Mouse (Mus musculus) inflammation-experienced regulatory T-cells, adult 6 months (primary cell): ENCODE measurements around the gene Gramd4. TPM values are rescaled to one million over a fixed set of nuclear protein-coding genes. Genes with fewer than 3 reads are reported as not detected.
A peak's percentile ranks its signal among the peaks of the same experiment; 100 is the strongest.
"Not testable (repeated sequence)": the region's sequence is repeated elsewhere in the genome, so short reads cannot be mapped to it uniquely, and the experiment has no call there.

Experiments
- ATAC-seq: one replicate; pipeline ENCODE4 v1.8.0; 2017
- polyA plus RNA-seq, 3 experiments: library from polyadenylated mRNA; unstranded; fragments of 100-300 nt; shearing (Covaris generic); gene quantifications; one replicate each; pipeline ENCODE4 v1.2.1; 2017

Gramd4 gene
- polyA plus RNA-seq, 3 experiments from 2014 or later = 13.4 to 26.0 (median 22.9) TPM

GRCm38 (mm10) chr15:86119186-86119585, 61.7 kb downstream of the Gramd4 start:
- ATAC-seq = no peak

GRCm38 (mm10) chr15:86122261-86122949, 64.9 kb downstream of the Gramd4 start:
- ATAC-seq = no peak

- ATAC-seq = no peak
These were observed 65.9 kb downstream of the Gramd4 start for GRCm38 (mm10) chr15:86123409-86123808.

- peak; percentile 69 for ATAC-seq
These were observed 66.9 kb downstream of the Gramd4 start for GRCm38 (mm10) chr15:86124359-86124758.

- no peak for ATAC-seq
These were observed 71.5 kb downstream of the Gramd4 start for GRCm38 (mm10) chr15:86129036-86129435.

GRCm38 (mm10) chr15:86130657-86131056, 73.2 kb downstream of the Gramd4 start:
- ATAC-seq = no peak

- ATAC-seq = peak; percentile 66
These were observed 77.7 kb downstream of the Gramd4 start for GRCm38 (mm10) chr15:86134941-86135783.

- no peak for ATAC-seq
These were observed 80.1 kb downstream of the Gramd4 start for GRCm38 (mm10) chr15:86137638-86138037.

- no peak for ATAC-seq
These were observed 82.8 kb downstream of the Gramd4 start for GRCm38 (mm10) chr15:86140323-86140722.

GRCm38 (mm10) chr15:86144577-86144976, 87.1 kb downstream of the Gramd4 start:
- no peak for ATAC-seq

- ATAC-seq = no peak
These were observed 87.6 kb downstream of the Gramd4 start for GRCm38 (mm10) chr15:86145046-86145445.

GRCm38 (mm10) chr15:86146922-86147321, 89.4 kb downstream of the Gramd4 start:
- ATAC-seq = no peak

- ATAC-seq = no peak
These were observed 93.1 kb downstream of the Gramd4 start for GRCm38 (mm10) chr15:86150593-86150992.

GRCm38 (mm10) chr15:86153481-86153960, 96.0 kb downstream of the Gramd4 start:
- ATAC-seq = no peak

GRCm38 (mm10) chr15:86156492-86156891, 99.0 kb downstream of the Gramd4 start:
- no peak for ATAC-seq

GRCm38 (mm10) chr15:86159093-86159492, 101.6 kb downstream of the Gramd4 start:
- no peak for ATAC-seq

GRCm38 (mm10) chr15:86159719-86160118, 102.2 kb downstream of the Gramd4 start:
- ATAC-seq = no peak

- no peak for ATAC-seq
These were observed 103.4 kb downstream of the Gramd4 start for GRCm38 (mm10) chr15:86160906-86161305.

GRCm38 (mm10) chr15:86161800-86162199, 104.3 kb downstream of the Gramd4 start:
- ATAC-seq = not testable (repeated sequence)

- ATAC-seq = no peak
These were observed 107.3 kb downstream of the Gramd4 start for GRCm38 (mm10) chr15:86164718-86165345.

- no peak for ATAC-seq
These were observed 108.5 kb downstream of the Gramd4 start for GRCm38 (mm10) chr15:86165811-86166590.

GRCm38 (mm10) chr15:86167032-86167655, 109.6 kb downstream of the Gramd4 start:
- ATAC-seq = no peak
